Mouse (Mus musculus) mesoderm, embryonic 11.5 days (tissue): ENCODE data around the gene Gm42906.

Source experiments
- DNase-seq: peaks from one replicate; pipeline ENCODE4 v3.0.0-alpha.2; 2012; ENCODE audit warnings: low read depth, low spot score

Gene Gm42906

GRCm38 (mm10) chr5:151299576-151299975 lies 128.4 kb downstream of the Gm42906 start:
- DNase-seq = no peak

GRCm38 (mm10) chr5:151298371-151298770 lies 129.6 kb downstream of the Gm42906 start:
- DNase-seq = peak; percentile 23

- DNase-seq = no peak
Observed at GRCm38 (mm10) chr5:151296244-151296643, 131.7 kb downstream of the Gm42906 start.

GRCm38 (mm10) chr5:151293591-151293990 lies 134.4 kb downstream of the Gm42906 start:
- no peak for DNase-seq

- peak; percentile 27 for DNase-seq
Observed at GRCm38 (mm10) chr5:151292310-151292709, 135.7 kb downstream of the Gm42906 start.

- DNase-seq = peak; percentile 18
Observed at GRCm38 (mm10) chr5:151286331-151286730, 141.6 kb downstream of the Gm42906 start.

GRCm38 (mm10) chr5:151279531-151279930 lies 148.4 kb downstream of the Gm42906 start:
- no peak for DNase-seq

- DNase-seq = no peak
Observed at GRCm38 (mm10) chr5:151277927-151278326, 150.0 kb downstream of the Gm42906 start.

GRCm38 (mm10) chr5:151275986-151276385 lies 152.0 kb downstream of the Gm42906 start:
- DNase-seq = no peak

GRCm38 (mm10) chr5:151274265-151274664 lies 153.7 kb downstream of the Gm42906 start:
- DNase-seq = no peak

- no peak for DNase-seq
Observed at GRCm38 (mm10) chr5:151270815-151271214, 157.1 kb downstream of the Gm42906 start.

GRCm38 (mm10) chr5:151266896-151267634 lies 160.9 kb downstream of the Gm42906 start:
- DNase-seq = no peak

- DNase-seq = no peak
Observed at GRCm38 (mm10) chr5:151261558-151261957, 166.4 kb downstream of the Gm42906 start.

GRCm38 (mm10) chr5:151252213-151252612 lies 175.8 kb downstream of the Gm42906 start:
- no peak for DNase-seq

GRCm38 (mm10) chr5:151251656-151252055 lies 176.3 kb downstream of the Gm42906 start:
- DNase-seq = no peak

- no peak for DNase-seq
Observed at GRCm38 (mm10) chr5:151248671-151249620, 179.0 kb downstream of the Gm42906 start.

GRCm38 (mm10) chr5:151248084-151248483 lies 179.9 kb downstream of the Gm42906 start:
- no peak for DNase-seq

GRCm38 (mm10) chr5:151247115-151247875 lies 180.7 kb downstream of the Gm42906 start:
- DNase-seq = peak; percentile 47

- no peak for DNase-seq
Observed at GRCm38 (mm10) chr5:151246287-151246686, 181.7 kb downstream of the Gm42906 start.

GRCm38 (mm10) chr5:151245571-151245970 lies 182.4 kb downstream of the Gm42906 start:
- no peak for DNase-seq

- no peak for DNase-seq
Observed at GRCm38 (mm10) chr5:151238730-151239129, 189.2 kb downstream of the Gm42906 start.

- DNase-seq = no peak
Observed at GRCm38 (mm10) chr5:151236411-151236810, 191.6 kb downstream of the Gm42906 start.
